Mouse (Mus musculus): ENCODE results near the gene Ano1.

DNA sequence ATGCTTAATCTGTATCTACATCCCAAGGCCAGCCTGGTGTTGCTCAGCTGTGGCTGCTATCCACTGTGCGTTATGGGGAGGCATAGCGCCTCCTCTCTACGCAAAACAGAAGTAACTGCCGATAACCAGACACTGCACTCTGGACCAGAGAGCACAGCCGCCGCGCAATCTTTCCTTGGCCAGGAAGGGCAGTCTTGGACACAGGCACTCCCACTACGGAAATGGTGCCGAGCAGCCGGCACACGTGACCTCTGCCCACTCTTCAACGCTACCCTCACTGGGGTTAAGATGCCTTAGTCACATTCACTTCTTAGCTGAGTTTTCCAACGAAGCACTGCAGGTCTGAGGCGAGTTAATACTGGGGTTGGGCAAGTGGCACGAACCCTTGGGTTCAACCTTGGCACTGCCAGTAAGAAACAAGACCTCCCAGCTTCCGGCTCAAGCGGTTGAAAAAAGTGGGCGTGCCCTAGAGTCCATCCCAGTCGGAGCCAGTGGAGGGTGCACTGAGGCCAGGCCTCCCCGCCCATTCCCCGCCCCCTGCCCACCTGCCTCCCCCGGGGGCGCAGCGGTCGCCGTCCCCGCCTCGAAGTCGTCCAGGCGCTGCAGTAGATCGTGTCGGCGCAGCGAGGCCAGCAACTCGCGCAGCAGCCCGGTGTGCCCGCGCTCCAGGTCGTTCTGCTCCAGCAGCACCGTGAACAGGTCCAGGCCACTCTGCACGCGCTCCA lies 170.1 kb downstream of the Ano1 start:
- TF ChIP-seq POLR2A (IDR thresholded peaks at IDR 0.05; ENCODE audit: control insufficient read depth in 1 of 2, insufficient read depth in 1 of 2, low read depth in 1 of 2, low read length in 2 of 2, poor library complexity in 1 of 2) (peak in 1 of 2 experiments; percentile 69; a peak in 1 of 4 replicates), CTCF (IDR thresholded peaks at IDR 0.05 in 2 of 3, conservative IDR thresholded peaks at IDR 0.05 in 1 of 3; ENCODE audit: control insufficient read depth in 1 of 3, insufficient read depth in 1 of 3, low read depth in 2 of 3, low read length in 3 of 3, poor library complexity in 1 of 3, severe bottlenecking in 1 of 3) (peak; percentile 31 to 75 (median 48); a peak in 4 of 6 replicates), EP300 (IDR thresholded peaks at IDR 0.05; ENCODE audit: low read depth in 1 of 2, low read length in 2 of 2) (peak in 1 of 2 experiments; percentile 11; a peak in 1 of 4 replicates), NELFE (IDR thresholded peaks at IDR 0.05; ENCODE audit: low read depth, low read length) (no peak), USF1 (IDR thresholded peaks at IDR 0.05; ENCODE audit: low read depth, low read length) (peak; percentile 95), HCFC1 (IDR thresholded peaks at IDR 0.05; ENCODE audit: low read depth, low read length) (peak; percentile 70; the same call in 1 of the 2 replicates)
